Mouse (Mus musculus) lung, postnatal 4 days (tissue): ENCODE measurements around the gene Trim16.
A peak's percentile ranks its signal among the peaks of the same experiment; 100 is the strongest.

Experiments
- DNase-seq, 2 experiments: peaks; one replicate each; pipeline ENCODE4 v3.0.0; 2021

Trim16 gene

DNA sequence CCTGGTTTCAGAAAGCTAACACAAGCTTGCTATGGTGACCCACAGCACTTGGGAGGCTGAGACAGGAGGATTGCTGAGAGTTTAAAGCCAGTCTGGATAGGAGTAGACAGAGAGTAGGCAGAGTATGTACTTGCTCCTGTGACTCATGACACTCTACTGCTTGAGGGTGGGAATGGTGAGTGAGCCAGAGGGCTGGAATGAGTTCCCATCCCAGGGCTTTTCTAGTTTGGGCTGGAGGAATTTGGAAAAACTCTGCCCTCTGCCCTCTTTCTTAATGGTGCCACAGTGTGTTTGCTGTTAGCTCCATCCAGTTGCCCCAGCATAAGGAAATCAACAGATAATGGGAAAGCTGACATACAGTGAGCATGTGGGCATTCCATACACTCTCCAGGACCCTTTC is 11.9 kb downstream of the Trim16 start:
- no peak for DNase-seq

DNA sequence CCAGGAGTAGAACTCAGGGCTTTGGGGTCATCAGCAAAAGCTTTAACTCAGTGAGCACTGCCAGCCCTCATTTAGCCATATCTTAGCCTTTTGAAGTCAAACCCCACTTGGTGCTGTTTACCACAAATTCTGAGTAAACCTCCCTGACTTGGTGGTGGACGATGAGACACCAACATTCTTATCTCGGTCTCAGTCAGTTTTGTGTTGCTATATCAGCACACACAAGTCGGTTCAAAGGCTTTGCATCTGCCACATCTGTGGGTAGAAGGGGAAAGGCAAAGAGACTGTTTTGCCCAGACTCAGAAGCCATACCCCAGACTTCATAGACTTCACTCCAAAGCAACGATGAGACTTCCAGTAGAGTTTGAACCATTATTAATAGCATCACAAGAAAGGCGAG is 24.5 kb downstream of the Trim16 start:
- no peak for DNase-seq

DNA sequence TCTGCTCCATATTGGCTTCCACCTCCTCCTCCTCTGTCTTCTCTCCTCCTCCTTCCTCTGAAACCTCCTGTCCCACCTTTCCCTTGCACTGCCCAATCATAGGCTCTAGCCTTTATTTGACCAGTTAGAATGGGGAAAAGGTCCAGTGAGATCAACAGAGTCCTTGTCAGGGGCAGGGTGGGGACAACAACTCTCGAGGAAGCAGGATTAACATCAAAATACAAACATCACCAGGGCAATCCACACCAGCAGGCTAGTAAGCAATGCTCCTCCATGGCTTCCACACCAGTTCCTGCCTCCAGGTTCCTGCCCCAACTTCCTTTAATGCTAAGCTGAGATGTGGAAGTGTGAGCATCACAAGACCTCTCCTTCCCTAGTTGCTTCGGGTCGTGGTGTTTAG is 25.7 kb downstream of the Trim16 start:
- DNase-seq = no peak

DNA sequence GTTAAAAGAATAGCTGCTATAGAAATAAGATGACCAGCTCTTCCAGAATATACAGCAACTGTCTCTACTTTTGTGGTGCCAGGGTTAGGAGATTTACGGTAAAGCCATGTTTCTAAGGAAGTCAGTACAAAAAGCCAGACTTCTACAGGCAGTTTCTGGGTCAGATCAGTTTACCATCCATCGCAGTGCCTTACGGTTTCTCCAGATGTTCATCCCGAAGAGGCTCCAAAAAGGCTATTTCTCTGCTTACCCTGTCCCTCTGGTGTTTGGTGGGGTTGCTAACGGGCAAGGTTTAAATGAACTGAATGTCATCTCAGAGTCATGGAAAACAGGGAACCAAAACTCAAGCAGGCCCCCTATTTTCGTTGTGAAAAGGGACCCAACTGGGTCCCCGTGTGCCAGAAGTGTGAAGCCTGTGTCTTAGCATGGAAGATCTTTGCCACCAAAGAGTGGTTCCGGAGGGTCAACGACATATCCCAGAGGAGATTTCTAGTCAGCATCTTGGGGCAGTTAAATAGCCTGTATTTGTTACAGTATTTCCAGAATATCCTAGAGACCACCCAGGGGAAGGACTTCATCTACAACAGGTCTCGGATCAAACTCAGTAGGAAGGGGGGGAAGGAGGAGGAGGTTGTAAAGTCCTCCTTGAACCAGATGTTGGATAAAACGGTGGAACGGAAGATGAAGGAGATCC is 27.1 kb downstream of the Trim16 start, which contains the start of gene Fbxw10:
Fbxw10 (plus strand) TSS at position 109 of the 694 bp plus-strand sequence.
- DNase-seq = peak in 1 of 2 experiments; percentile 18

DNA sequence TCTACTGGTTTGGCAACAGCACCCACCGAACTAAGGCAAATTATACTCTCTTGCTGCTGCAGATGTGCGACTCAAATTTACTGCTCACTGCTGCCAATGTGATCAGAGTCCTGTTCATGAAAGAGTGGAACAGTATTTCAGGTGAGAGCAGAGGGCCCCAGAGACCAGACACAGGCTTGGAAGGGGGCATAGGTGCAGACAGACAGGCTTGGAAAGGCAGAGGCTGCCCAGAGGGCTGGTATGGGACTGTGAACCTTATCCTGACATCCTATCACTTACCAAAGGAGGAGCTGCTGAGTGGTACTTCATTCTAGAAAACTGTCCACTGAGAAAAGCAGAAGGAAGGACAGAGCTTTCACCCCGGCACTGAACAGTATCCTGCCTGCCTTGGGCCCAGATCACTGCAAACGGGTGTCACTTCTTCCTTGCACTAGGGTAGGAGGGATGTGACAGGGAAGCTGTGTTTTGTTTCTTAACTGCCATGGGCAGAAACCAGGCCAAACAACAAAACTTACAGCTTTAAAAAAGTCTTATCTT is 27.7 kb downstream of the Trim16 start:
- DNase-seq = no peak

DNA sequence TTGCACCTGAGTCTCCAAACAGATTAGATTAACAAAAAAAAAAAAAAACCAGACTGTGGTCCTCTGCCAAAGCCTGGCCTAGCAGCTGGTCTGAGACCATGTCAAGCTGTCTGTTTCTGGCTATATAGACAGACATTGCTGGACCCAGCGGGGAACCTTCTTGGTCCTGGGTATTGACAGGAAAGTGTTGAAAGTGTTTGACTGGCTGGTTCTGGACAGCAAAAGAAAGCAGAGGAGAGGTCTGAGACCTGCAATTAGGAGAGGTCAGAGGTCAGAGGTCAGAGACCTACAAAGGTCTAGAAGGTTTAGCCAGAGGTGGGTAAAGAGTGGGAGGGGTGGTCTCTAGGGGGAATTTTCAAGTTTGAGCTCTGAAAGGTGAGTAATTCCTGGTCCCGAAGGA is 28.3 kb downstream of the Trim16 start:
- DNase-seq = no peak

DNA sequence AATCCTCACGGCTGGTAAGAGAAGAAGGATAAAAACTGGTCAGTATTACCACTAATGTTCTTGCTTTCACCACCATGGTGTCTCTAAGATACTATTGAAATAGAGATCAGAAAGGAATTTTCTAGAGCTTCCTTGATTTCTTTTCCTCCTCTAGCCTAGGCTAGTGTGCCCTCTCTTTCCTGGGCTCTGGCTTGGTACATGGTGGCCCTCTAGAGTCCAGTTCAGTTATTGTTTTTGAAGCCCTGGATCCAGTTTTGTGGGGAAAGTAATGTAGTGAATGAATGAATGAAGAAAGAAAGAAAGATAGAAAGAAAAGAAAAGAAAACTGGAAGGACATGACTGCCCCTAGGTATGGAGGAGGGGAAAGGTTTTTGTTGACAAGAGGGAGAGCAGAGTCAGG is 31.2 kb downstream of the Trim16 start:
- peak in 1 of 2 experiments; percentile 30 for DNase-seq

DNA sequence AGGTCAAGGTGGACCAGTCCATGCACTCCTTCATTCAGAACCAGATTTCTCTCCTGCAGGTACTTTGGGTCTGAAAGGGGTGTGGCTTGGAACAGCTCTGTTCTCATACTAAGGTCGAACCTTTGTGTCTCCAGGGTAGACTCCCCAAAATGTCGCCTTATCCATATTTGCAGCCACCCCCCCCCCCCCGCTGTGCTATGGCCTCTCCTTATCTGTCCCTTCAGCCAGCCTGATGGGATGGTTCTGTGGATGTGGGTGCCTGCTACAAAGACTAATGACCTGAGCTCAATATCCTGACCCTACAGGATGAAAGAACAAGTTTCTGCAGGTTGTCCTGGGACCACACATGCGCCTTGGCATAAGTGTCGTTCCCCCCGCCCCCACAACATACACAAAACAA is 33.3 kb downstream of the Trim16 start:
- no peak for DNase-seq

DNA sequence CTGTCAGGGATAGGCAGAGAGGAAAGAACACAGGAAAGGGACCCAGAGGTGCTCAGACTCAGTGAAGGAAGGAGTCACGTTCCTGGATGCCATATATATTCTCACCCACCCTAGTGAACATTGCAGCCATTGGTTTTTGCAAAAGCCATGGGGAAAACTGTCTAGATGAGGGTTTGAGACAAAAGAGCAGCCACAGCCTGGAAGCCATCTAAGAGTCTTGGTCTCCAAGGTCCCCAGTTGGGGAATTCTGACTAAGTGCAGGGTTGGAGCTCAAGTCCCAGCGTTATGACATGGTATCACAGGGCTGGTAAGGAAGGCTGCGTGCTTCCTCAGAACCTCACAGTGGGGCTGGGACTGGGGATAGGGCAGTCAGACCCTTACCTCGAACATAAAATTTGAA is 45.5 kb downstream of the Trim16 start:
- DNase-seq = no peak

DNA sequence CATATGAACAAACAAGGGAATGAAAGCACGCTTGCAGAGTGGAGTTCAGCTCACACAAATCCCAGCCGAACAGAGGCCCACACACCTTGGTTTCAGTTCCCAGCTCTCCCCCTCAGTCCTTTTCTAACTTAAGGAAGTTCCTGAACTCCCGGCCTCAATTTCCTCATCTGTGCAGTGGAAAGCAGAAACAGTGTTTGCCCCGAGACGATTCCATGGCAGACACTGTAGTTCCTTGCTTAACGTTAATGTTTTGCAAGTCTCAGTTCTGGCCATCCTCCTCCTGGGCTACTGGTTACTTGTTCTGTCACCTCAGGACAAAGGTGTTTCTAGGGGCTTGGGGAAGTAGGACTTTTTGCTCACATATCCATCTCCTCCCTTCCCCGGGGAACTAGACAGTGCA is 46.7 kb downstream of the Trim16 start:
- DNase-seq = no peak

DNA sequence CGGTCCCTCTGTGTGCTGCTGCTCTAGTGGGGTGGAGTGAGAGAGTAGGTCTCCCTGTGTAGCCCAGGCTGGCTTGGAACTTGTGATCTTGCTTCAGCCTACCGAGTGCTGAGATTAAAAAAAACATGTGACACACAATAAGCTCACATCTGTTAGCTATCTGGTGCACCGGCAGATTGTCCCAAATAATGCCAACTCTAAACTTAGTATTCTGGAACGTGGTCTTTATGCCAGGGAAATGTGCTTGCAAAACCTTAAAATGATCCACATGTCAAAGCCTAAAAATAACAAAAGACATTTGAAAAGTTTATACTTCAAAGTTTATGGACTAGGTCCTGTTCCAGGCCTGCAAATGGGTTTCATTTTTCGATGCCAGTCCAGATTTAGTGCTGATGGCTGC is 49.2 kb downstream of the Trim16 start:
- no peak for DNase-seq

DNA sequence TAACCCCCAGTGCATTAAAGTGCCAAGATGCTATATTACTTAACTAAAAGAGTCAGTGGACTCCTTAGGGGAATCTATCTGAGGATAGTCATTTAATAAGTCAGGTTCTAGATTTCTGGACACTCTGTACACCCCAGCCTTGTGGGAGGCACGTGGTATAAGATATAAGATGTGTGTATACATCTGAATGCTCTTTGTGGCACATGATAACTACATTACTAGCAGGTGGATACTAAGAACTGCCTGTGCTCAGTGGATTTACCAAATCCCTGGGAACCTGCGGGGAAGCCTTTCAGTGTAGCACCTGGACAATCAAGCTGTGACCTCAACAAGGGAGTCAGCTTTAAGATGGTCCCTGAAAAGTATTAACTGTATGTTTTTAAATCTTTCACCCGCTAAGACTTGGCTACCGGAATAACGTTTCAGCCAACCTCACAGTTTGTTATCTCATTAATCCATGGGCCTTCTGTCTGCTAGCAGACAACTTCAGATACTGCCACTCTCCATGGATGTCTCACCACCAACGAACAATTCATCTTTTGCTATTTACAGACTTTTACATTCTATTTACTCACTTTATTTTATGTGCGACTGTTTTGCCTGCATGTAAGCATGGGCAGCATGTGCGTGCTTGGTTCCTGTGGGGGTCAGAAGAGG is 49.8 kb downstream of the Trim16 start:
- no peak for DNase-seq

DNA sequence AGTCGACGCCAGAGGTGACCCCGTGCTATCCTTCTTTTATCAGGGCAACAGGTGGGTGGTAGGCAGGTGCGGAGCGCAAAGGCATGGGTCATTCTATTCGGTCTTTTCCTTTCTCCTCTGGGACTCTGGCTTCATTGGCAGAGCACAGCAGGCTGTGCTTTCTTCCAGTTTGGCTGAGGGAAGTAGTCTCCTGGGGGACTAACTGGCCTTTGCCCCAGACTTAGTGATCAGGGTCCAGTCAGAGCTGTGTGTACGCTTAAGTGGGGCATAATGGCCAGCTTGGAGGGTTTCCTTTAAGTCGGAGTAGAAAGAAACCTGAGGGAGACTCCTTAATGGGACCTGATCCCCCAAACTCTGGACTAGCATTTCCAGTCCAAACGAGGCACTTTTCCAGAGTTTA is 53.4 kb downstream of the Trim16 start:
- no peak for DNase-seq

DNA sequence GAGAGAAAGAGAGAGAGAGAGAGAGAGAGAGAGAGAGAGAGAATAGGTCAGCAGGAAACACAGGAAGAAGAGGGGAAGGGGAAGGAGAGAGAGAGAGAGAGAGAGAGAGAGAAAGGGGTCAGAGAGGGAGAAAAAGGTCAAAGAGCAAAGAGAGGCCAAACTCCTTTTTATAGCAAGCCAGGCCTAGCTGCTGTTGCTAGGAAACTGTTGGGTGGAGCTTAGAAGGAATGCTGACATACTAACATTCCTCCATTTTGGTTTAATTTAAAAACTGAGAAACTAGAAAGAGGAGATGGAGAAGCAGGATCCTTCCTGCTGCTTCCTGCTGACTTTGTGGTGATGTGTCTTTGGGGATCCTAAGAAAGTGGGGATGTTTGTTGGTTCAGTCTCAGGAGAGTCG is 55.7 kb downstream of the Trim16 start:
- DNase-seq = no peak

DNA sequence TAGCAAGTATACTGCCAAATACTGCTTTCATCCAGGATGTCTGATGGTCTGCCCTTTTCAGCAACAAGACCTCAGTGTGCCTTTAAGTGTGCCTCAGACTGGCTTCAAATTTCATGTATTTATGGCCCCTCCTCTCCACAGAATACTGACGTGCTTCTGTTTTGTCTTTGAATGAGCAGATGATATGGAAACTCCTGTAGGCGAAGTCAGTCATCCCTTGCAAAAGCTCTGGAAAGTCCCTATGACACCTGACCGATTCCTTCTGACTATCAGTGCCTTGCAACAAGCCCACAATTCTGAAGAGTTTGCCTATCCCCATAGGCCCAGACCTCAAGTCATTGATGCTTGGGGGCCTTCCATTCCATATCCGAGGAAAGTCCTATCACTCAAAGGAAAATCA is 56.4 kb downstream of the Trim16 start:
- DNase-seq = no peak

DNA sequence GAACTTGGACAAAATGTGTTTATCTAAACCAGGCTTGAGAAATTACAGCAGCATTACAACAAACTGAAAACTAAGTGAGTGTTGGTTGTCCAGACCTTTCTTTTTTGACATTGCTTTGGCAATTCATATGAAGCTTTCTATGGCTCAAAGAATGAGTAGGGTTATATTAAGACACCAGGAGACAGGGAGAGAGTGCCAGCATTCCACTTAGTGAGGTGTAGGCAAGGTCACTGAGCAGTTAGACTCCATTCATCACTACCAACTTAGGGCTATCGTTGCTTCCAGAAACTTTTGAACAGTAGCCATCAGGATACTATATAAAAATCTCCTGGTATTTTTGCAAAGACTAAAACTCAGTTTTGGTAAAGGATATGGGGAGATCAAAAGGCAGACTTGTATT is 57.4 kb downstream of the Trim16 start:
- DNase-seq = no peak

DNA sequence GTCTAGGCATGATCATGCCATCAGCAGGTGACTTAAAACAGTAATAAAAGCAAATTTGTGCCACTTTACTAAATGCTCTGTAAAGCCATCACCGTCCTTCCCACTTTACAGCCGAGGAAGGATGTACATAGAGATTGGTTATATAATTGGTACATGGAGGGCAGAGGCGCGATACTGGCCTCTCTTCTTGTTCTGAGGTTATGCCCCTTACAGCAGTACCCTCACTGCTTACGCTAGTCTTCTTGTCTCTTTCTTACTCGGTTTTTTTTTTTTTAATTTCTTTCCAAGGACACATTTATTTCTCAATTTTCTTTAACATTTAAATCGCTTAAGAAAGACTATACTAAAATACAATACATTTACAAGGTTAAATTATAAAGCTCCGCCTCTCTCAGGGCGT is 58.7 kb downstream of the Trim16 start:
- no peak for DNase-seq

DNA sequence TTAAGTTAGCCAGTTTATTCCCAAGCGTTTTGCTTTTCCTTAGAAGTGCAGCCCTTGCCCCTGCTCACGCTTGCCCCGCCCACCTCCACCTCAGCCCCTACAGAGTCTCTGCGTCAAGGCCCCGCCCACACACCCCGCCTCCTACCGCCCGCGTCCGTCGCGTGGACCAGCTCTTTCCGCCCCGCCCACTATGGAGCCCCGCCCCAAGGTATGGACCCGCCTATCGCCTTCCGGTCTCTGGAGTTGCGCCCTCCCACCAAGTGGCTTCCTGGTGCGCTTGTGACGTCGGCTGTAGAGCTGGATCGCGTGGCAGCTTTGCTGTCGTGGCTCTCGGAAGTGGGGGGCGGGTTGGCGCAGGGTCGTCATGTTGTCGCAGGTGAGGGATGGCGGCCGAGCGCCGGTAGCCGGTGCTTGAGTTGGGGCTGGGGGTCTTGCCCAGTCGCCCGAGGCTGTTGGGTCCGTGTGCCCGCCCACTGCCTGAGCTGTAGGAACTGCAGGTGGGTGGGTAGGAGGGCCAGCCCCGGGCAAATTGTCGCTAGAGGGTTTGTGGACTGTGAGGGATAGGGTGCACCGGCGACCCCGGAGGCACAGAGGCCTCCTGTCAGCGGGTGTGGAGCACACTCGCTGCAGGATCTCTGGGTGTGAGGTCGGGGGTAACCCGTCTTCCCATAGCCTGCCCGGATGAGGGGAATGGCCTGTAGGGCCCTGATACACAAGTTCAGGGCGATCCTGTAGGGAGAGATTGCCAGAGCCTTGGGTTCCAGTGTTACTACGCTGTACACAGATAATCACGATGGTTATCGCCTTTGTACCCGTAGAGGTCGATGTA is 59.4 kb downstream of the Trim16 start, which contains the start of gene Tvp23b:
Tvp23b (plus strand) TSS at position 236 of the 829 bp plus-strand sequence.
- peak; percentile 98 to 99 for DNase-seq

DNA sequence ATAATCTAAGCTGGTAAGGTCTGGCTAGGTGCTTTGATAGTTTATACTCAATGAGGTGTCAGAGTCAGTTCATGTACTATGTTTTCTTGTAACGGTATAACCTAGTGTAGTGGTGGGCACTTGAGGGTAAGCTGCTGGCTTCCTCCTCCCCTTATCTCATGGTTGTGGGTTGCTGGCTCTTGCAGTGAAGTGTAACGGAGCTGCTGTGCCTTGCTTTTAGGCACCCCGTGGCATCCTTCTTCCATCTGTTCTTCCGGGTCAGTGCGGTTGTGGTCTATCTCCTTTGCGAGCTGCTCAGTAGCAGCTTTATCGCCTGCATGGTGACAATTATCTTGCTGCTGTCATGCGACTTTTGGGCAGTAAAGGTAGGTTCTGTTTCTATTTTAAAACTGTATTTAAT is 63.4 kb downstream of the Trim16 start:
- no peak for DNase-seq

DNA sequence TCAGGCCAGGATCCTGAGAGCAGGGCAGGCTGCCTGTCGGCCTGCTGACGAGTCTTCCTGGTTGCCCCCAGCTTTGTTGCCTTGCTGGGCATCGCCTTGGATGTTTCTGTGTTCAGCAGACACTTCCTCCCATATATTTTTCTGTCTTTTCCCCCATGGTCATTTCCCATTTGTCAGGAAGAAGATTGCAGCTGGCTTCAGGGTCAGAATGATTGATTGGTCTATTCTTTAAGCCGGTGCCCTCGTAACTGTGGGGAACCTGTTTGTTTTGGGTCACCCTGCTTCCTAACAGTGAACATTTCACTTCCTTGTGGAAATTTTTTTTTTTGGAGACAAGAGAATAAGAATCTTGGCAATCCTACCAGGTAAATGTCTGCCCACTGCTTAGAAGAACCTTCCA is 65.3 kb downstream of the Trim16 start:
- DNase-seq = no peak

DNA sequence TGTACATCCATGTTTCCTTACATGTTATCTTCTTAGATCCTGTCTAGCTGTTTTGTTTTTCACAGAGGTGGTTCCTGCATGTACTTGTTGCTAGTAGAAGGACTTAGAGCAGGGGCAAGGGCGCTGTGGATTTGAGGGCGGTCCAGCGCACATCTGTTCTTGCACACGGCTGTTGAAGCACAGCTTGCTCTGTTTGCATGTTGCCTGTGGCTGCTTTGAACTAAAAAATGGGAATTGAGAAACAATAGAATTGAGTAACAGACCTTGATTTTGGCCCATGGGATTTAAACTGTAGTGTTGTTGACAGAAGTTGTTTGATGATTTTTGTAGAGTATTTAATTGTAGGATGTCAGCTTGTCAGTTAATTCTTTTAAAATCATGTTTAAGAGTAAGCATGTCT is 70.8 kb downstream of the Trim16 start:
- peak in 1 of 2 experiments; percentile 66 for DNase-seq

DNA sequence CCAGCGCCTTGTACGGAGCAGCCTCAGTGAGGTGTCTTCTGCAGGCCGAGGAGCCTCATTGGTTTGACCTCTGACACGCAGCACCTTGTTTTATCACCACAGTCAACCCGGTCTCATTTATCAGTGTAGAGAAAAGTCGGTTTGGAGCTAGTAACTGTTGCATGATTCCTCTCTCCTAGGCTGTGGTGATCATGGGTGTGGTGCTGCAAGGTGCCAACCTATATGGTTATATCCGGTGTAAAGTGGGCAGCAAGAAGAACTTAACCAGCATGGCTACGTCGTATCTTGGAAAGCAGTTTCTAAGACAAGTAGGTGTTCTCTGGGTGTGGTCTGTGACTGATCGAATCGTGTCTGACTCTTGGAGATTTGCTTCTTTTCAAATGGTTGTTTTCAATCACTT is 71.7 kb downstream of the Trim16 start:
- no peak for DNase-seq
